Mouse (Mus musculus) lung, postnatal 0 days (tissue): Measurements from ENCODE around the gene Kif13a.

ENCODE experiments used
- CTCF ChIP-seq: IDR thresholded peaks from 2 replicates; pipeline ENCODE4 v1.5.1; 2016; ENCODE audit warnings: antibody characterized with exemption, mild to moderate bottlenecking
- EP300 ChIP-seq: IDR thresholded peaks from 2 replicates; pipeline ENCODE4 v1.6.1; 2016; ENCODE audit warnings: antibody characterized with exemption, mild to moderate bottlenecking, control low read depth

GRCm38 (mm10) chr13:46839236-46839635 is 90.4 kb downstream of the Kif13a start:
- TF ChIP-seq CTCF (no peak), EP300 (no peak)
